Mouse (Mus musculus) spleen, adult 2 months (tissue): ENCODE measurements around the gene Gm12169.

Experiments used
- CTCF ChIP-seq: fragments of 200-500 bp; IDR thresholded peaks from 2 replicates; pipeline ENCODE4 v1.5.1; 2011; ENCODE audit warnings: mild to moderate bottlenecking, inconsistent platforms; ENCODE audit not compliant: insufficient read depth, insufficient read length, insufficient replicate concordance; ENCODE audit errors: extremely low read depth
- POLR2A ChIP-seq: fragments of 200-500 bp; IDR thresholded peaks from 2 replicates; pipeline ENCODE4 v1.6.1; 2011; ENCODE audit warnings: low read depth, low read length, inconsistent platforms

DNA sequence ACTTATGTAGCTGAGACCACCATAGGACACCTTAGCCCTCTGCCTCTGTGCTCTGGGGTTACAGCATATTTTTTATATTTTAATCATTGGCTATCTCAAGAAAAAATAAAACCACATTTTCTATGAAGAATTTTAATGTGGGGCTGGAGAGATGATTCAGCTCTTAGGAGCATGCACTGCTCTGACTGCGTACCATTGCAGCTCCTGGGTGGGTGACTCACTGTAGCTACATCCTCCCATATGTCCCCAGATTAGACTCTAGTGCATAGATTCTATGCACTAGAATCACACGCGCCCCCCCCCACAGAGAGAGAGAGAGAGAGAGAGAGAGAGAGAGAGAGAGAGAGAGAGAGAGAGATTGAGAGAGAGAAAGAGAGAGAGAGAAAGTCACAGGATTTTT, 28.7 kb downstream of the Gm12169 start:
- TF ChIP-seq POLR2A: no peak
- no peak for TF ChIP-seq CTCF
